Mouse (Mus musculus): ENCODE results near the gene Rel.
A peak's percentile ranks its signal among the peaks of the same experiment; 100 is the strongest.
"Not testable (repeated sequence)": the region's sequence is repeated elsewhere in the genome, so short reads cannot be mapped to it uniquely, and the experiment has no call there.

The Rel gene

GRCm38 (mm10) chr11:23770760-23771506, at the start of gene Rel:
Gene Rel (minus strand): TSS chr11:23770970.
- peak; percentile 91 to 95 for DNase-seq

- DNase-seq: no peak
These were observed 48.0 kb upstream of the Rel start for GRCm38 (mm10) chr11:23818745-23819144.

GRCm38 (mm10) chr11:23810741-23811140, 40.0 kb upstream of the Rel start:
- no peak for DNase-seq

- no peak for DNase-seq
These were observed 34.9 kb upstream of the Rel start for GRCm38 (mm10) chr11:23805716-23806115.

- no peak for DNase-seq
These were observed 32.4 kb upstream of the Rel start for GRCm38 (mm10) chr11:23803136-23803535.

GRCm38 (mm10) chr11:23802256-23802655, 31.5 kb upstream of the Rel start:
- no peak for DNase-seq

GRCm38 (mm10) chr11:23801851-23802250, 31.1 kb upstream of the Rel start:
- DNase-seq: no peak

GRCm38 (mm10) chr11:23783677-23784076, 12.9 kb upstream of the Rel start:
- DNase-seq: not testable (repeated sequence)

- no peak for DNase-seq
These were observed 12.3 kb upstream of the Rel start for GRCm38 (mm10) chr11:23783085-23783484.

GRCm38 (mm10) chr11:23782038-23782437, 11.3 kb upstream of the Rel start:
- no peak for DNase-seq

- no peak for DNase-seq
These were observed 8.0 kb upstream of the Rel start for GRCm38 (mm10) chr11:23778787-23779201.

GRCm38 (mm10) chr11:23772471-23772870, 1.7 kb upstream of the Rel start:
- DNase-seq: no peak

- no peak for DNase-seq
These were observed 832 bp upstream of the Rel start for GRCm38 (mm10) chr11:23771507-23772097.

- DNase-seq: no peak
These were observed 335 bp downstream of the Rel start for GRCm38 (mm10) chr11:23770510-23770759.

- peak in 1 of 2 experiments; percentile 46 for DNase-seq
These were observed 872 bp downstream of the Rel start for GRCm38 (mm10) chr11:23769686-23770509.

GRCm38 (mm10) chr11:23769033-23769432, 1.7 kb downstream of the Rel start:
- DNase-seq: no peak

- no peak for DNase-seq
These were observed 2.8 kb downstream of the Rel start for GRCm38 (mm10) chr11:23767928-23768327.

GRCm38 (mm10) chr11:23767369-23767768, 3.4 kb downstream of the Rel start:
- not testable (repeated sequence) for DNase-seq

GRCm38 (mm10) chr11:23762635-23763034, 8.1 kb downstream of the Rel start:
- DNase-seq: no peak

GRCm38 (mm10) chr11:23758218-23758617, 12.6 kb downstream of the Rel start:
- no peak for DNase-seq

- no peak for DNase-seq
These were observed 16.4 kb downstream of the Rel start for GRCm38 (mm10) chr11:23754329-23754728.

GRCm38 (mm10) chr11:23753136-23753710, 17.5 kb downstream of the Rel start:
- no peak for DNase-seq

GRCm38 (mm10) chr11:23746102-23746501, 24.7 kb downstream of the Rel start:
- DNase-seq: no peak

GRCm38 (mm10) chr11:23744352-23744751, 26.4 kb downstream of the Rel start:
- no peak for DNase-seq

Data from lung, postnatal 4 days (tissue).